Mouse (Mus musculus) heart, postnatal 25 days (tissue): ENCODE data around the gene Krtap4-7. TPM values are rescaled to one million over a fixed set of nuclear protein-coding genes. Genes with fewer than 3 reads are reported as not detected.
"Not testable (repeated sequence)": the region's sequence is repeated elsewhere in the genome, so short reads cannot be mapped to it uniquely, and the experiment has no call there.

Source experiments
- DNase-seq: peaks from one replicate; pipeline ENCODE4 v3.0.0; 2022; ENCODE audit warnings: low spot score
- intact Hi-C: fragments of 180-260 bp; cut with DNase I; formaldehyde crosslinking; loops from one replicate; pipeline ENCODE4 v1.15.1; 2025
- total RNA-seq, 2 experiments: library from RNA; stranded (reverse); gene quantifications; 2 replicates each; pipeline ENCODE4 v1.2.3; 2021

Krtap4-7 gene
- total RNA-seq, result not detected

GRCm38 (mm10) chr11:99643635-99644139 is at the start of gene Krtap4-7:
TSS of gene Krtap4-7 (minus strand) at chr11:99644089.
- intact Hi-C loops, DNase-seq: not testable (repeated sequence)

- intact Hi-C loops, result no loop called here
Observed at GRCm38 (mm10) chr11:99690463-99690862, 46.6 kb upstream of the Krtap4-7 start, which contains the start of gene Gm14190. TSS of gene Gm14190 (minus strand) at chr11:99690740.

GRCm38 (mm10) chr11:99685235-99685634 is 41.3 kb upstream of the Krtap4-7 start:
- DNase-seq, intact Hi-C loops: not testable (repeated sequence)

More at GRCm38 (mm10) chr11:99690463-99690862, 46.6 kb upstream of the Krtap4-7 start, which contains the start of gene Gm14190:
- DNase-seq, result no peak

DNA sequence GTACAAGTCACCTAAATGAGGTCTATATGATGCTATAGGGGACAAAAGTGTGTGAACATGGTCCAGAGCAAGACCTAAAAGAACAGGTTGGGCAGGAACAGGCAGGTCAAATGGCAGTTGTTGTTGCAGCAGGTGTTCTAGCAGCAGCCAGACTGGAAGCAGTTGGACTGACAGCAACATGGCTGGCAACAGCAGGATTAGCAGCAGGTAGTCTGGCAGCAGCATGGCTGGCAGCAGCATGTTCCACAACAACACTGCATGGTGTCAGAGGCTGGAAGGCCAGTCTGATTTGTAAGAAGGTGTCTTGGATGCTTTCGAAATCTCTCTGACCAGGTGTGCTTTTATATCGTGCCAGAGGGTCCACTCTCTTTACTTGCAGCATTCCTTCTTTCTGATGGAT is 39.6 kb upstream of the Krtap4-7 start:
- no peak for DNase-seq
- intact Hi-C loops, result no loop called here

DNA sequence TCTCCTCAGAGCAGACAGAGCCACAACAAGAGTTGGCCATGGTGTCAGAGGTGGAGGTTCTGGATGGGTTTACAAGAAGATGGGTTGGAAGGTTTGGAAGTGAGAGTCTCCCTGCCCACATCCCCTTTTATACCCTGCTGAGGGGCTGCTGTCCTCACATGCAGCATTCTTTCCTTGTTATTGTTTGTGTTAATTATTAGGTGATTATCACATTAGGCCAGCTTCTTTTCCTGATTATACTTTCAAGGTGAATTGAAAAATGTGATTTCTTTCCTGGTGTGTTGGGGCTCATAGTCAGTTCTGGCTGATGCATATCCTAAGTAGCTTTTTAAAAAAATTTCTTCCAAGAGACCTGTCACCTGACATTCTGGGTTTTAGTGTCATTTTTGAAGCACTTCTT is 22.0 kb upstream of the Krtap4-7 start, which contains the start of gene Krtap4-6:
Gene Krtap4-6, minus strand, starts transcription at position 101 of the 400 bp plus-strand sequence.
- no peak for DNase-seq
- intact Hi-C loops, result no loop called here

GRCm38 (mm10) chr11:99662802-99663201 is 18.9 kb upstream of the Krtap4-7 start:
- intact Hi-C loops, result no loop called here
- DNase-seq, result no peak

GRCm38 (mm10) chr11:99659256-99659655 is 15.4 kb upstream of the Krtap4-7 start:
- intact Hi-C loops, result no loop called here
- DNase-seq, result no peak

DNA sequence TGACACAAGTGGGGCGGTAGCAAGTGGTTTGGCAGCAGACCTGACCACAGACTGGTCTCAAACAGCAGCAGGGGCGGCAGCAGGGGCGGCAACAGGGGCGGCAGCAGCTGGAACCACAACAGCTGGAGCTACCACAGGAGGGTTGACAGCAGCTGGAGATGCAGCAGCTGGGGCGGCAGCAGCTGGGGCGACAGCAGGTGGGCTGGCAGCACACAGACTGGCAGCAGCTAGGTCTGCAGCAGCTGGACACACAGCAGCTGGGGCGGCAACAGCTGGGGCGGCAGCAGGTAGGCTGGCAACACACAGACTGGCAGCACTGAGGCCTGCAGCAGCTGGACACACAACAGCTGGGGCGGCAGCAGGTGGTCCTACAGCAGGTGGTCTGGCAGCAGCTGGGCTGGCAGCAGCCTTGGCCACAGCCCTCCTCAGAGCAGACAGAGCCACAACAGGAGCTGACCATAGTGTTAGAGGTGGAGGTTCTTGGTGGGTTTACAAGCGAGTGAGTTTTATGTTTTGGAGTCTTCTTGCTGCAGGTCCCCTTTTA is 14.7 kb upstream of the Krtap4-7 start, which contains the start of gene Gm11563:
Gene Gm11563, minus strand, starts transcription at position 494 of the 544 bp plus-strand sequence.
- DNase-seq, intact Hi-C loops: not testable (repeated sequence)

- intact Hi-C loops, result no loop called here
- DNase-seq, result no peak
Observed at GRCm38 (mm10) chr11:99657051-99657450, 13.2 kb upstream of the Krtap4-7 start.

GRCm38 (mm10) chr11:99650136-99650535 is 6.2 kb upstream of the Krtap4-7 start, which contains the start of gene Gm11555:
TSS of gene Gm11555 (minus strand) at chr11:99650236.
- no peak for DNase-seq
- intact Hi-C loops, result no loop called here

GRCm38 (mm10) chr11:99646444-99646843 is 2.6 kb upstream of the Krtap4-7 start:
- intact Hi-C loops, result no loop called here
- no peak for DNase-seq

GRCm38 (mm10) chr11:99644351-99644750 is 462 bp upstream of the Krtap4-7 start:
- no peak for DNase-seq
- intact Hi-C loops, result no loop called here

GRCm38 (mm10) chr11:99640926-99641325 is 3.0 kb downstream of the Krtap4-7 start:
- DNase-seq, result no peak
- intact Hi-C loops, result no loop called here

DNA sequence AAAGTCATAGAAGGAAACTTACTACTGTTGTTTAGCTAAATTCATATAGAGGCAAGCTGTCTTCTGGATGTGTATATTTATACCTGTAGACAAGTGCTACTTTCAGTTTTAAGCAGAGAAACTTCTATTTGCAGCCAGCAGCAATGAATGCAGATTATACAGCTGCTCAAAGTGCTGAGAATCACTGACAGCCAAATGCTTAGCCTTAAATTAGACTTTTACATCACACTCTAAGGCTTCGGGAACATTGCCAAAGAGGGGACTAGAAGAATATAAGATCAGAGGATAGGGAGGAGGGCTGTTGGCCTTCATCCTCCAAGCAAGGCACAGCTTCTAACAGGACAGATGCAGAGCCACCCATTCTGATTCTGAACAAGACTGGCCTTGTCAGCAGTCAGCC is 6.8 kb downstream of the Krtap4-7 start:
- DNase-seq, result no peak
- intact Hi-C loops, result no loop called here

GRCm38 (mm10) chr11:99634653-99635134 is 9.2 kb downstream of the Krtap4-7 start, which contains the start of gene Krtap4-2:
TSS of gene Krtap4-2 (minus strand) at chr11:99635084.
- intact Hi-C loops, result no loop called here

DNA sequence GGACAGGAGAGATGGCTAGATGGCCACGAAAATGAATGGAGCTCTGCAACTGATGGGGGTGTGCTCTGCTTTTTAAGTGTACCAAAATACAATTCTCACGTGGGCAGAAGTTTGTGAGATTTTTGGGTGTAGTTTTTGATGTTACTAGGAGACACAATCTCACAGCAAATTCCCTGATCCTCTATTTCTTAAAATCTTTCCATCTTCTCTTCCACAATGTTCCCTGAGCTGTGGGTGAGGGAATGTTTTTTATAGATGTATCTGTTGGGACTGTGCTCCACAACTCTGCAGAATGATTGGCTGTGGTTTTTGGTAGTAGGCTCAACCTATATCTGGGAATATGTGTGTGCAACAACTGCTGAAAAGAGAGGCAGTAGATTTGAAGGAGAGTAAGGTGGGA is 10.6 kb downstream of the Krtap4-7 start:
- intact Hi-C loops, result no loop called here
- DNase-seq, result no peak

More at GRCm38 (mm10) chr11:99634653-99635134, 9.2 kb downstream of the Krtap4-7 start, which contains the start of gene Krtap4-2:
- no peak for DNase-seq

DNA sequence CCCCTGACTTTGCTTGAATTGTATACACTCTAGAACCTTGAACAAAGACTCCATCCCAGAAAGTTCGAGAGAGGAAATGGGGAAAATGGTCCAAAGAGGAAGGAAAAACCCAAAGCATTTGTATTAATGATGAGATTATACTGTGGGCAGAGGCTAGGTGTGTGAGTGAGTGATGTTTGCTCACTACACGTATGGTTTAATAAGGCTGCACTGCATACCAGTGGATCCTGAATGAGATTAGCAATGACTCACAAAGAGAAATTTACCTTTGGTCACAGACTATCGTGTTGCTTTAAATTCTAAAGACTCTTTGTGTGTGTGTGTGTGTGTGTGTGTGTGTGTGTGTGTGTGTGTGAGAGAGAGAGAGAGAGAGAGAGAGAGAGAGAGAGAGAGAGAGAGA is 13.0 kb downstream of the Krtap4-7 start:
- DNase-seq, result no peak

GRCm38 (mm10) chr11:99628138-99628537 is 15.8 kb downstream of the Krtap4-7 start, which contains the start of gene Krtap4-1:
TSS of gene Krtap4-1 (minus strand) at chr11:99628238.
- no peak for DNase-seq
- intact Hi-C loops, result no loop called here

More for the DNA sequence above, 13.0 kb downstream of the Krtap4-7 start:
- intact Hi-C loops, result no loop called here

- intact Hi-C loops, result no loop called here
- DNase-seq, result no peak
Observed at GRCm38 (mm10) chr11:99620335-99620734, 23.6 kb downstream of the Krtap4-7 start, which contains the start of gene Gm11562. TSS of gene Gm11562 (minus strand) at chr11:99620435.

DNA sequence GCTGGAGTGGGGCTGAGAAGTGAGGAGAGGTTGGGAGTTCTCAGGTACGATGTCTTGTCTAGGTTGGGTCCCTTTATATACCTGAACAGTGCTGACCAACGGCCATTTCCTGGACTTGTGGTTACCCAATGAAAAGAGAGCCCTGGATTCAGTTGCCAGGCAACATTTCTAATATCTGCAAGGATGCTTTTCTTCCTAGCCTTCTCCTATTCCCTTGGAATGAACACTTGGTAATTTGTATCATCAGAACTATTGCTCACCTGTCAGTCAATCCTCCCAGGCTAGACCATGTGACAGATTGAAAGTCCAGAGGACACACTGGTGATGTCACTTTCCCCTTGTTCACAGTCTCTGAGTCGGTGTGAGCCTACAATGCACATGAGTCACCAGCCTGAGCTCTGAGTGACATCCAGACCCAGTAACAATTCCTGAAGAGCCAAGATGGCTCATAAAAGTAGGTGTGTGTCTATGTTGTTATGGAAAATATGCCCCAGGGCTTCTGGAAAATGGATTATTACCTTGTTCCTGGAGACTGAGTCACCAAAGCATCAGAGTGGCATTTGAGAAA is 29.0 kb downstream of the Krtap4-7 start, which contains the start of gene Krtap2-4:
Gene Krtap2-4, minus strand, starts transcription at position 51 of the 568 bp plus-strand sequence.
- DNase-seq, result no peak
- intact Hi-C loops, result no loop called here

DNA sequence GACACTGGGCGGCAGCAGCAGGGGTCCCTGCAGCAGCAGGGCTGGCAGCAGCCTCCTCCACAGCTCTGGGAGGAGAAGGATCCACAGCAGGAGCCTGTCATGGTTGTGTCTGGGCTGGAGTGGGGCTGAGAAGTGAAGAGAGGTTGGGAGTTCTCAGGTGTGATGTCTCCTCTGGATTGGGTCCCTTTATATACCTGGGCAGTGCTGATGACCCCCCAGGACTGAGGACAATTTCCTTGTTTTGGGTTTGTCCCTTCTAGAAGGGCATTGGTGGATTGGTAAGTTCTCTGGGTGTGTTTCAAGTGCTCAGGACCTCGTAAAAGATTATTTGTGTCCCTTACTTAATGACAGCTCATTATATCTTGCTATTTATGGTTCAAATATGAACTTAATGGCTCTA is 33.8 kb downstream of the Krtap4-7 start, which contains the start of gene Gm11937:
Gene Gm11937, minus strand, starts transcription at position 101 of the 400 bp plus-strand sequence.
- intact Hi-C loops, DNase-seq: not testable (repeated sequence)
